Mouse (Mus musculus) midbrain, embryonic 13.5 days (tissue): ENCODE data around the gene Enpp3. TPM values are rescaled to one million over a fixed set of nuclear protein-coding genes. Genes with fewer than 3 reads are reported as not detected.

ENCODE experiments used
- ATAC-seq: fragments of 200-750 bp; cut with Nextera tagmentation; 2 replicates; pipeline ENCODE4 v1.8.0; 2017; ENCODE audit warnings: mild to moderate bottlenecking, moderate TSS enrichment, moderate library complexity
- H3K27ac ChIP-seq: fragments of 300-500 bp; sonication (generic); 2 replicates; pipeline ENCODE4 v1.5.1; 2015; ENCODE audit warnings: inconsistent platforms, mild to moderate bottlenecking, moderate library complexity
- H3K27me3 ChIP-seq: fragments of 300-500 bp; sonication (generic); 2 replicates; pipeline ENCODE4 v1.6.1; 2015; ENCODE audit warnings: mild to moderate bottlenecking, inconsistent platforms
- H3K36me3 ChIP-seq: fragments of 300-500 bp; sonication (generic); 2 replicates; pipeline ENCODE4 v1.6.1; 2015; ENCODE audit warnings: mild to moderate bottlenecking, inconsistent platforms
- H3K4me1 ChIP-seq: fragments of 300-500 bp; sonication (generic); replicated peaks from 2 replicates; pipeline ENCODE4 v1.6.1; 2015; ENCODE audit warnings: inconsistent platforms
- H3K4me2 ChIP-seq: fragments of 300-500 bp; sonication (generic); replicated peaks from 2 replicates; pipeline ENCODE4 v1.6.1; 2015; ENCODE audit warnings: moderate library complexity, mild to moderate bottlenecking, inconsistent platforms
- H3K4me3 ChIP-seq: fragments of 300-500 bp; sonication (generic); replicated peaks from 2 replicates; pipeline ENCODE4 v1.5.1; 2015; ENCODE audit warnings: mild to moderate bottlenecking, inconsistent platforms
- H3K9ac ChIP-seq: fragments of 300-500 bp; sonication (generic); replicated peaks from 2 replicates; pipeline ENCODE4 v1.6.1; 2015; ENCODE audit warnings: mild to moderate bottlenecking, inconsistent platforms
- H3K9me3 ChIP-seq: fragments of 300-500 bp; sonication (generic); 2 replicates; pipeline ENCODE4 v1.6.1; 2016; ENCODE audit warnings: mild to moderate bottlenecking, inconsistent platforms
- WGBS: fragments of 180-500 bp; shearing (Covaris S2); methylation state at CpG from one replicate; pipeline ENCODE4 v1.1.7; 2015; 5-methylcytosine and 5-hydroxymethylcytosine counted together
- polyA plus RNA-seq: library from polyadenylated mRNA; unstranded; fragments of >200 nt; fragmentation: Nextera tagmentation; extraction: Ambion mirVana; gene quantifications from 2 replicates; pipeline ENCODE4 v1.2.1, GENCODE M21; 2015

Enpp3 gene
- polyA plus RNA-seq, 1 experiment from 2014 or later: 4.0 TPM

DNA sequence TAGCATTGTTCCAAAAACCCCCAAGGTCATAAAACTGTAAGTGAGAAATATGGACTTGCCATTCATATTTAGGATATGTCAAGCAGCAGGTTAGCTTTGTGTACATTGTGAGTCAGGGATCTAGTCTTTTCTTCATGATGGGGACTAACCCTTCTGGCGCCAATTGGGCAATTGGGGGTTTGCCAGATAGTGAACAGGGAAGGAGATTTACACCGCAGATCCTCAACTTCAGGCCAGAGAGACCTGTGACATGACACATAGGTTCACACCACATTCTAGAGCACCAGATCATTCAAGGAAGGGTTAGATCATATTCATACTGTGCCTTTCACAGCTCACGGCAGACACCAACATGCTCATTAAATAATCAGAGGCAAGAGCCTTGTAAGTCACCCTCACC, 58.7 kb downstream of the Enpp3 start:
- WGBS: 93% methylated on average over 3 of the region's 3 CpGs
- Histone ChIP-seq H3K4me3 (no peak overlapping the region), H3K9me3 (no peaks in the 10 kb centered on the region), H3K4me1 (no peaks in the 10 kb centered on the region), H3K4me2 (no peak overlapping the region), H3K9ac (no peak overlapping the region), H3K36me3 (no peaks in the 10 kb centered on the region), H3K27me3 (no peaks in the 10 kb centered on the region), H3K27ac (no peak overlapping the region)
- ATAC-seq: no peak

DNA sequence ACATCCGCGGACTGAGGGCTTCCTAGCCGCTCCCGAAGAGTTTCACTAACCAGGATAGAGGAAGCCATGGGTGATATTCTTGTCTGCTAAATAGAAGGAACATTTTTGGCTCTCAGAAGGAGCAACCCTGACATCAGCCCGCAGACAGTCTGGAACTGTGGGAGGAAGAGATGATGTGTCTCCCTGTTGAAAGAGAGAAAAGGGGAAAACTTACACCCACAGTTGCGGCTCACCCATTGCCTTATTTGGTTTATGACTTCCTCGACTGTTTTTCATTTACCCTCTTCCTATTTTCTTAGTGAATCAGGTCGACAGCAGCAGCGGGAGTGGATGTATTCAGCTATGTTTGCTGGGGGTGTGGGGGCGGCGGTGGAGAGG, 64.0 kb downstream of the Enpp3 start:
- Histone ChIP-seq H3K36me3 (no peaks in the 10 kb centered on the region), H3K4me3 (no peak overlapping the region), H3K27me3 (no peaks in the 10 kb centered on the region), H3K27ac (no peak overlapping the region), H3K9ac (no peak overlapping the region), H3K4me2 (no peak overlapping the region), H3K9me3 (no peaks in the 10 kb centered on the region), H3K4me1 (no peaks in the 10 kb centered on the region)
- 89% methylated on average over 11 of the region's 11 CpGs for whole genome bisulfite sequencing
- no peak for ATAC-seq

DNA sequence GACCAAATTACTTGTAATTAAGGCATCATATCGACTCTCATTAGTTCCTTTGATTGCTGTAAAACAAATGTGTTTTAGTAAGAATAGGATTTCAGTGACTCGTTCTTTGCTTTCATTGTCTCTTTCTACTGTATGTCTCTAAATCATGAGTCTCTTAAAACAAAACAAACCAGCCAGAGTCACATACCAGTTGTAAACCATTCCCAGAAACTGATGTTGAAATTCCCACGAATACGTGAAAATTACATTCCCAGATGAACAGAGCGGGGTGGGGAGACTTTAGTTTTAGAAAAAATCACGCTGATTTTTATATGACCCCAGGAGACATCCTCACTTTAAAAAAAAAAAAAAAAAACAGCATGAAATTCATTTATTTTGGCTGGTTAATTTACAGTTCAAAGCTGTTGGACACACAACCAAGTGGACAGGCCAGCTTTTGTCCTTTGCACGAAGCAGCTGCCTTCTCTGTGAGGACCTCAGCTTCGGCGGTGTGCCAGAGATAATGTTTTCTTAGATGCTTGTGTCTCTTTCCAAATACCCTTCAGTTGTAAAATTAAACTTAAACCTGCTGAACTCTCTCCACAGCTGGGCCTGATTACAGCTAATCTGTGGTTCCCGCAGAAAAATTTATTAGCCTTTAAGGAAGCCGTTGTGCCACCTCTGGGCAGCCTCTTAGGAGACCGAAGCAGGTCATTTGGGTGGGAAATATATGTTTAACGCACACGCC, 64.5 kb downstream of the Enpp3 start:
- H3K36me3 ChIP-seq: no peaks in the 10 kb centered on the region
- H3K27me3 ChIP-seq: no peaks in the 10 kb centered on the region
- no peak overlapping the region for H3K4me2 ChIP-seq
- WGBS: 87% methylated on average over 14 of the region's 14 CpGs
- no peaks in the 10 kb centered on the region for H3K4me1 ChIP-seq
- H3K4me3 ChIP-seq: no peak overlapping the region
- H3K9ac ChIP-seq: no peak overlapping the region
- ATAC-seq: no peak
- no peaks in the 10 kb centered on the region for H3K9me3 ChIP-seq
- no peak overlapping the region for H3K27ac ChIP-seq

DNA sequence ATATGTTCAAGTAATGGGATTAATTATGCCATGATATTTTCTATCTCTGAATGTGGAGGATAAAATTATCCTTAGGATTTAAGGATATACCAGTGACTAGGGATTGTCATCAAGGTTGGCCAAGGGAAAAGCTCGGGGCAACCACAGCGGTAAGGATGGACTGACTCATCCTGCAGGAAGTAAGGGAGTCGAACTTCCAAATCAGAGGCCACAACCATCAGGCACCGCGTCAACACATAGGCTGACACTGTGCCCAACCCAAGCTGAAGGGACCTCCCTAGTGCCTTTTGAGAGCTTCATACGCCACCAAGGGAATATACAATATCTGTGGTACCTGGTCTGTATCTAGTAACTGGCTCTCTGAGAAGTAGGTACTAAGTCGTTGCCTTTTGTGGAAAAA, 73.1 kb downstream of the Enpp3 start:
- Histone ChIP-seq H3K27ac (no peak overlapping the region), H3K36me3 (no peaks in the 10 kb centered on the region), H3K4me3 (no peak overlapping the region), H3K4me2 (no peak overlapping the region), H3K9me3 (no peaks in the 10 kb centered on the region), H3K9ac (no peak overlapping the region), H3K27me3 (no peaks in the 10 kb centered on the region), H3K4me1 (0 out of 2 replicates have a peak, but pooled peaks cover 10% of the 10 kb centered on the region)
- 95% methylated on average over 7 of the region's 7 CpGs for WGBS
- no peak for ATAC-seq

DNA sequence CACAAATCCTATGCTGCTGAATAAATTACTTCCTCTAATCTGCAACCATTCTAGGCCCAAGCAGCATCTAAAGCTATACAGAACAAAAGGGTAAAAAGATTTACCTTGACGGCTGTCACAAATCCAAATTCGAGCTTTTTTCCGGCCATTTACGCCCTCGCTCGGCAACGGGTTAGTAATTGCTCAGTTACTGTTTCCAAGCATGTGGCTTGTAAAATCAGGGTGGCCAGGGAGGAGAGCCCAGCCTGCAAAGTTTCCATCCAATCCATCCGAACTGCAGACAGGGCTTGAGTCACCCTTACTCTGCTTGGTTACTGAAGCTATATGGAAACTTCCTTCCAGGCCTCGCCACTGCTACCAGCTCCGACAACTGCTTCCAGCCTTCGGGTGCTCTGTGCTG, 74.9 kb downstream of the Enpp3 start:
- 32% methylated on average over 11 of the region's 11 CpGs for WGBS
- Histone ChIP-seq H3K9me3 (no peaks in the 10 kb centered on the region), H3K36me3 (no peaks in the 10 kb centered on the region), H3K4me1 (0 out of 2 replicates have a peak, but pooled peaks cover 10% of the 10 kb centered on the region), H3K4me3 (no peak overlapping the region), H3K4me2 (no peak overlapping the region), H3K27ac (no peak overlapping the region), H3K27me3 (no peaks in the 10 kb centered on the region), H3K9ac (no peak overlapping the region)
- peak; percentile 25; the same call in 1 of the 2 replicates for ATAC-seq

DNA sequence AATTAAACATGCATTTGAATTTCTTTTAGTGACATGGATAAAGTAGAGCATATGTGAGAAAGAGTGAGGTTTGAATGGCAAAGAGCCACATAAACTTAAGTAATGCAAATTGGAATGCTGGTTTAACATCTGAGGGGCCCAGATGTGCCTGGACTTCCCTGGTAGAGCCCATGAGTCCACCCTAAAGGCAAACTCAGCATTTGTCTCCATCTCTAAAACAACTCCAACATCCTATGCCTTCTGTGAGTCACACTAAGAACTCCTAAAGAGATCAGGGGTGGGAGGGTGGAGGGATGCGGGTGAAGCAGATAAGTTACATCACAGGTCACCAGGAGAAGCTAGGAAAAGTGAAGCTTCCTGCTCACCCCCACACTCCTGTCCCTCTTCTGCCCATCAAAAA, 76.6 kb downstream of the Enpp3 start:
- no peaks in the 10 kb centered on the region for H3K27me3 ChIP-seq

DNA sequence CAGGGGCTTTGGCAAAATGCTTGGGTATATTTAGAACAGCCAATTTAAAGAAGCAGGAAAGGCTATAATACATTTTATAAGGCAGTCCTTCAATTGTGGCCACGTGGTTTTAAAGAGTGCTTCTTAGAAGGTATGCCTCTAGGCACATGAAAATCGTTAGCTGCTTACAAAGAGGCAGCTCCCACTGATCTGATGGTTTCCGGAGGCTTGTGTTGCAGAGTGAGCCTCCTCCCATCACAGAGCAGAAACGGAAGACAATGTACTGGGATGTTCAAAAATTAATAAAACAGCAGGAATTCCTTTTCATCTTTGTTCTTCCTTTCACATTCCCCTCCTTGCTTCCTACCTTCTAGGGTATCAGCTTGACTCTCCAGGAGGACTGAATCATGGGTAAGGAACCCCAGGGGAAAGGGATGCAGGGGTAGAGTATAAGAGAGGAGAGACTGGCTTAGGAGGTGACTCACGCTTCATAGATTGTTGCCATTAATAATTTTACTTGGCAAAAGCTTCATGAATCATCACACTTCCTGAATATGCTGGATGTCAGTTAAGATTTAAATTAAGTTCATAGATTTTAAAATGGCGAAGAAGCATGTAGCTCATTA, 77.4 kb downstream of the Enpp3 start:
- H3K27ac ChIP-seq: peak overlapping the region; percentile 67
- 51% methylated on average over 6 of the region's 6 CpGs for WGBS
- ATAC-seq: peak; percentile 85

More for the DNA sequence above, 76.6 kb downstream of the Enpp3 start:
- no peak for ATAC-seq
- no peak overlapping the region for H3K4me2 ChIP-seq
- no peaks in the 10 kb centered on the region for H3K9me3 ChIP-seq
- 0 out of 2 replicates have a peak, but pooled peaks cover 10% of the 10 kb centered on the region for H3K4me1 ChIP-seq
- H3K4me3 ChIP-seq: no peak overlapping the region
- 83% methylated on average over 1 of the region's 1 CpGs for WGBS
- no peak overlapping the region for H3K27ac ChIP-seq
- H3K36me3 ChIP-seq: no peaks in the 10 kb centered on the region
- H3K9ac ChIP-seq: no peak overlapping the region

DNA sequence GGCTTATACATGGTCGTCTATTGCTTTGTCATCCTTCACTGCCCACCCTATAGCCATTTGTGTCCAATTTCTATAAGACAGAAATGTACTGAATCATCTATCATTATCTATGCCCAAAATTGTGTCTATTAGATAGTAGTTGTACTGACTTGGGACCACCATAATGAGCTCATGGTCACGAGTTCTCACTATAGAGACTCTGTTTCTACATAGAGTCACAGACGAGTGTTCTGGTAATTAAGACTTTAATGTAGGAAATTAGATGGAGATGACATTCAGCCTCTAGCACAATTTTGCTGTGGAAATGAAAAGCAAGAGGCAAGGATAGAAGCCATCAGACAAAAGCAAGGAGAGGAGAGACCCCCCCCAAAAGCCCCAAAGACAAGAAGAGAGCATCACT, 78.0 kb downstream of the Enpp3 start:
- WGBS: 64% methylated on average over 3 of the region's 3 CpGs
- Histone ChIP-seq H3K27ac (peak overlapping the region; percentile 67; the same call in 1 of the 2 replicates), H3K4me2 (no peak overlapping the region), H3K4me3 (no peak overlapping the region), H3K9ac (no peak overlapping the region), H3K27me3 (no peaks in the 10 kb centered on the region), H3K9me3 (no peaks in the 10 kb centered on the region), H3K4me1 (0 out of 2 replicates have a peak, but pooled peaks cover 10% of the 10 kb centered on the region), H3K36me3 (no peaks in the 10 kb centered on the region)
- ATAC-seq: peak; percentile 25; the same call in 1 of the 2 replicates

More for the DNA sequence above, 77.4 kb downstream of the Enpp3 start:
- H3K4me3 ChIP-seq: no peak overlapping the region
- no peak overlapping the region for H3K4me2 ChIP-seq
- H3K4me1 ChIP-seq: 0 out of 2 replicates have a peak, but pooled peaks cover 10% of the 10 kb centered on the region
- H3K9me3 ChIP-seq: no peaks in the 10 kb centered on the region
- H3K9ac ChIP-seq: no peak overlapping the region
- H3K27me3 ChIP-seq: no peaks in the 10 kb centered on the region
- no peaks in the 10 kb centered on the region for H3K36me3 ChIP-seq

DNA sequence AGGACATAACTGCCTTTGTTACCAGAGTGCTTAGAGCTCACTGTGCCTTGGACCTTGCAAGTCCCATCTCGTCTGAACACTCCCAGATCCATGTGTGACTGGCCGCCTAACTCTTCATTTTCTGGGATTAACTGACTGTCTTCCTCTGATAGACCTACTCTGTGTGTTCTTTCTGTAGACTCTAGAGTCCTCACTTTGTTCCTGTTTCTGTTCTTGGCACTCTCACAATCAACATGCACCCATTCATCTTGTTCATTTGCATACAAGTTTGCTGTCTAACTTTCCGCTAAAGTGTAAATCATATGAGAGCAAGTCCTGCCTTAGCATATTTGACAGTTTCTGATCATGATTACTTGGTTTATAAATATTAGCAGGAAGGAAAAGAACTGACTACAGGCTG, 79.4 kb downstream of the Enpp3 start:
- WGBS: 86% methylated on average over 3 of the region's 3 CpGs
- Histone ChIP-seq H3K4me2 (no peak overlapping the region), H3K9ac (no peak overlapping the region), H3K4me1 (0 out of 2 replicates have a peak, but pooled peaks cover 10% of the 10 kb centered on the region), H3K36me3 (no peaks in the 10 kb centered on the region), H3K9me3 (no peaks in the 10 kb centered on the region), H3K4me3 (no peak overlapping the region), H3K27me3 (no peaks in the 10 kb centered on the region), H3K27ac (no peak overlapping the region)
- ATAC-seq: no peak

DNA sequence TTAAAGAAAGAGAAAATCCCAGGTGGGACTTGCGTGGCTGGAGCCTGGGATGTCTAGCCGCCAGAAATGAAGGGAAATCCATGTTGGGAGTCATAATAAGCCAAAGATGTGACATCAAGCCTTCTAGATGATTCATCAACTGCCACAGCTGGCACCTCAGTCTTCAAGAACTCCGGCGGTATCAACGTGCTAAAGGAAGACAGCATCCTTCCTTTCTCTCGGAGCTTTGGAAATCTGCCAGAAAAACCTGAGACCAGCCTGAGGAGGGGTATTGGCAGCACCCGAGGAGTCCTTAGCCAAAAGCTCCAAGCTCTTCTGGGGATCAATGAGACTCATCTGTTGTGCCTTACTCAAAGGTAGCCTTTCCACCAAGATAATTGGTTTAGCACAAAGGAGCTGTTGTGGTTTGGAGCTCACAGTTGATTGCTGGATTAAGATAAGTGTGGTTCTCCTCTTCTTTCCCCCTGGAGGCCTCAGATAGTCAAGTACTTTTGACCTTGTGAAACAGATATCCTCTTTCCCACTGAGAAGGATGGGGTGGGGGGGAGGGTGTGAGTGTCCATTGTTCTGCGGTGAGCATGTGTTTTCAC, 84.2 kb downstream of the Enpp3 start:
- Histone ChIP-seq H3K27me3 (no peaks in the 10 kb centered on the region), H3K9me3 (no peaks in the 10 kb centered on the region), H3K27ac (no peak overlapping the region), H3K9ac (no peak overlapping the region), H3K4me2 (no peak overlapping the region), H3K4me1 (peaks cover 10% of the 10 kb centered on the region; the same call in 1 of the 2 replicates), H3K36me3 (no peaks in the 10 kb centered on the region), H3K4me3 (no peak overlapping the region)
- ATAC-seq: no peak
- 66% methylated on average over 8 of the region's 8 CpGs for WGBS

DNA sequence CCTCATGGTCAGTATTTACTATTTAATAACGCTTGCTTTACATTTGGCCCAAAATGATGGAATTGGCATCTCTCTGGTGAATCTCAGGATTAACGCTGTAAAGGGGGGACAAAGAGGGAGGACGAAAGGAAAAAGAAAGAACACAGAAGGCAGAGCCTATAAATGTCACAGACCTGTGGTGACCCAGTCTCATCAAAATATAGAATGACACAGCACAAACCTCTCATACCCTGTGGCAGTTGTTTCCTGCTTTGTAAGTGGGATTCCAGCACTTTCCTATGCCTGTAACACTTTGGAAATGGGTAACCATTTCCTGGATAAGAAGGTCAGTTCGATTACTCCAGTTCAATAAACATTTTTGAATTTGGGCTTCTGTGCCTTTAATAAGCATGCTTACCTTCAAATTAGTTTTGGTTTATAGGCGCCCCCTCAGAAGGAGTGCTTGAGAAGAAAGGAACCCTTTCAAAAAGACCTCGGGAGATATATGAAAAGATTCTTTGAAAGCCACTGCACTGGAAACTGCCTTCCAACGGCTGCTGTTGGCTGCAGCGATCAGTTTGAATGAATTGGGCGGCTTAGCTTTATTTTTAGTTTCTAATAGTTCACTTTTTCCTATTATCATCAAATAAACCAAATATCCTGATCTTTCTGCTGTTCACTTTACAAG, 87.6 kb downstream of the Enpp3 start:
- H3K27me3 ChIP-seq: no peaks in the 10 kb centered on the region
- 42% methylated on average over 9 of the region's 9 CpGs for WGBS
- peak overlapping the region; percentile 40 for H3K4me2 ChIP-seq
- no peak overlapping the region for H3K9ac ChIP-seq
- H3K9me3 ChIP-seq: no peaks in the 10 kb centered on the region
- H3K27ac ChIP-seq: no peak overlapping the region
- no peak for ATAC-seq
- H3K36me3 ChIP-seq: no peaks in the 10 kb centered on the region
- H3K4me3 ChIP-seq: no peak overlapping the region
- peaks cover 10% of the 10 kb centered on the region; the same call in 1 of the 2 replicates for H3K4me1 ChIP-seq
